Mouse (Mus musculus) c-Kit-positive CD71-positive TER-119-positive erythroid progenitor cells, embryonic 14.5 days (primary cell): Measurements from ENCODE around the gene Olfr1423.
A peak's percentile ranks its signal among the peaks of the same experiment; 100 is the strongest.
"Not testable (repeated sequence)": the region's sequence is repeated elsewhere in the genome, so short reads cannot be mapped to it uniquely, and the experiment has no call there.

Experiments used
- DNase-seq: peaks from one replicate; pipeline ENCODE4 v3.0.0-alpha.2; 2013; ENCODE audit warnings: low spot score

Olfr1423 gene

DNA sequence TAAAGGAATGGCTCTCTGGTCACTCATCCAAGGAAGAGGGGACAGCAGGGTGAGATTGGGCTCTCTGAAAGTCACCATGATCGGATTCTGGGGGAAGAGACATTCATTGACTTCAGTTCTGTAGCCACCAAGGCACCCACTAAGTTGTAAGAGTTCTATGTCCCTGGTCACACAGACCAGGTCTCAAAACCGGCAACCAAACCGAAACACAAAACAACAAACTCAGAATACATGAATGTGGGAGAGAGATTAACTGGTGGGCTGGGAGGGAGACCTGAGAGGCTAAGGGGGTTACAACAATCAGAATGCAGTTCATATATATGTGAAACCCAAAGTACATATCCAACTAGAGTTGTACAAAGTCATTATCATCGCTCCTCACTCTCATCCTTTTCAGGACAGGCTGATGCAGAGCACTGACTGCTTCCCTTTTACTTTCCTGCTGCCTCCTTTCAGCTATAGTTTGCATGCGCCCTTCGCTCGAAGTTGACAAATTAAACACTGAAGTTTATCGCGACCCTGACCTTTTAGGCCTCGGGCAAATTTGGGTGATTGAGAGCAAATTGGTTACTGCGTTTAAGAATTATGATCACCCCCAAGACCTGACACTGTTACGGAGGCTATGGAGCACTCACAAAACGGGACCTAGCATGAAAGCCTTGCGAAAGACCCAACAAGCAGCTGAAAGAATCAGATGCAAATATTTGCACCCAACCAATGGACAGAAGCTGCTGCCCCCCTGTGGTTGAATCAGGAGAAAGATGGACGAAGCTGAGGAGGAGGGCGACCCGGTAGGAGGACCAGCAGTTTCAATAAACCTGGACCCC is 33.8 kb downstream of the Olfr1423 start:
- peak; percentile 78 for DNase-seq

DNA sequence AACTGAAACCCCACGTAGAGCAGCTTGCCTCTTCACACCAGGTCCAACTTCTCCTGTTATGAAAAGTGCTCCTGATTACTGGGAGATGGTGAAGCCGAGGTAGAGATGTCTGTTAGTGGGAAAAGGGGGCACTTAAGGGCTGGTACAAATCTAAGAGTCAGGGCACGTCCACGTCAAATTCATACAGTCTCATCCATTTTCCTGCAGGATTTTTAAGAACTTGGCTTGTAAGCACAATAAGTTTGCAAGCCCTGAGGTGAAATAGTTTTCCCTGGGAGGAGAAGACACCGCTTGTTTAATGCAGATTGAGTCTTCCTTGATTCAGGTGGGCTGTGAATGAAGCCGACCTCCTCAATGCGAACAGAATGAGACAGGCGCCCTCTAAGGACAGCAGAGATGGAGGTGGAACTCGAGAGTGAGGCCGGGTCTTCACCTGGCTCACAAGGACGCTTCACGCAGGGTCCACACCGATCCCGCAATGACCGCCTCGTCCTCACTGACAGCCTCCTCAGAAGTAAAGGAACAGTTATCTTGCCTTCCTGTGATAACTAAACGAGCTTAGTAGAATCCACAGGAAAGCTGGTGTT is 34.7 kb downstream of the Olfr1423 start:
- DNase-seq = peak; percentile 59

DNA sequence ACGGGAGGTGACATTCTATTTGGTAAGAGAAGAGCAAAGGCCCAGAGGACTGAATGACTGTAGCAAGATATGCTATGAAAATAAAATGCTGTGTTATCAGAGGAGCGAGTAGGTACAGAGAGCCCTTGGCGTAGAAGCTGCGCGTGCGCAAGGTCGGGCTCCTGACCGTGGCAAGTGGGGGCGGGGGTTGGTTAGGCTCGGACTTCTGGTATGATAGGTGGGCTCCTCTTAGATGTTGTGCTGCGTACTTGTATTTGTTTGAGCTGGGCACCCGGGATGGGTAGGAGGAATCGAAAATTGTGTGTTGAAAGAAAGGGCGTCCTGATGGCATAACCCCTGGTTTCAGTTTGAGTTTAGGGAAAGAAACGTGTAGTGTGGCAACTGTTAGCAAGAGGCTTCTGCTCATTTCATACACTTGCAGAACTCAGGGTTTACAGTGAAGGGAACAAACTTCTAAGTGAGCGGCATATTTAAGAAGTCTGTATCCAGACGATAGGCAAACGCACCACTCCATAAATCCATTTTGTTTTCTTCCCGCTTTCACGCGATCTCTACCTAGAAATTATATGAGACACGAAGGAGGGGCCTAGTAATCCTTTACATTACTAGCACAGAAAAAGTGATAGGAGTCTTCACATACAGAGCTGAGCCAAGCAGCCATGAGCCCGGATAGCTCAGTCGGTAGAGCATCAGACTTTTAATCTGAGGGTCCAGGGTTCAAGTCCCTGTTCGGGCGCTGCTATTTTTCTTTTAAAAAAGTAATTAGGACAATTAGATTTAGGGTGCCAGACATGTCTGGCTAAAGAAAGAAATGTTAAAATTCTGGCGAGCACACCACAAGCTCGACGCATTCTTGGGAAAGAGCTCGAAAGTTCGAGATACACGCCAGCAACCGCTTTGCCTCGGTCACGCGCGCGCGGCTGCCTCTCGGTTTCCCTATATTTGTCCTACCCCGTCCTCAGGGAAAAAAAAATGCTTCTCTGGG is 35.4 kb downstream of the Olfr1423 start:
- DNase-seq = peak; percentile 96

DNA sequence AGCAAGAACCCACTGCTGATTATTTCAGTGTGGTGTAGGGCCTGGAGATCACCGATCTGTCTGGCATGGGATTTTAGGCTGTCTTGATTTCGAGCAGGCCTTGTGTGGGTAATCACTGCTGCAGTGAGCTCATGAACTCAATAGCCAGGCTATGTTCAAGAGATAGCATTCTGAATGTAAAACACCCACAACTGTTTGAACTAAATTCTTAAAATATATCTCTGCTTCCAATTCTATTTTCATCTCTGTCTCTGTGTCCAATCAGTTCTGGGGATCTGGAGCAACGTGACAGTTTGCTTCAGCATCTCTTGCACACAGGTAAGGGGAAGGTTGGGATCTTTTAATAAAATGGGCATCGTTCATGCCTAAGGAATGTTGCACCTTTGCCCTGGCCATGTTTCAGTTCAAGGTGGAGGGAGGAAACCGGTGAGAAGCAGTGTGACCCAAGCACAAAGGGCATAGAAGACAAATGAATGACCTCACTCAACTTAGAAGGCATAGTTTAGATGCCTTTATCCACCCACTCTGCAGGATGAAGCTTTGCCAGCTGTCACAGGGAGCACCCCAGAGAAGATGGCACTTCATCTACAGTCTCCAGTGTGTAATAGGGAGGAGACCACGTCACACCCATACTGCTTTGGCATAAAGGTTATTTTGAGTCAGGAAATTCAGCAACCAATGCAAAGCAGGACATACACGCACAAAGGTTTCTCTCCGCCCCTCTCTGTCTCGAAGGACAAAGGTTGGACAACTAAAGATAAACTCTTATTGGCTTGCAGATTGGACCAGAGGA is 36.7 kb downstream of the Olfr1423 start:
- DNase-seq = peak; percentile 50

DNA sequence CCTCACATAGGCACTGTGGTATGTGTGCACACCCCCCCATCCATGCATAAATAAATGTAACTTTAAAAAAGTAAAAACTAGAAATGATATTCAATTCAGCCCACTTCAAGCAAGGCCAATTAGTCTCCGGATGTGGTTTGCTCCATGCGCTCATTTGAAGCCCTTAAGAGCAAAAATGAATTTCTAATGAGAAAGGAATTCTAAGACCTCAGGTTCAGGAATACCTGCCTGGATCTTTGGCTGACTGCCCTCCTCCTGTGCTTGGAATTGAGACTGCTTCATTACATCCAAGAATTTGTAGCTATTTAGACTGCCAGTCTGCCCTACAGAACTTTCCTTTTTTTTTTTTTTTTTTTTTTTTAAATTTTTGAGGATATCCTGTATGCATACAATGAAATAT is 37.5 kb downstream of the Olfr1423 start:
- DNase-seq = no peak

DNA sequence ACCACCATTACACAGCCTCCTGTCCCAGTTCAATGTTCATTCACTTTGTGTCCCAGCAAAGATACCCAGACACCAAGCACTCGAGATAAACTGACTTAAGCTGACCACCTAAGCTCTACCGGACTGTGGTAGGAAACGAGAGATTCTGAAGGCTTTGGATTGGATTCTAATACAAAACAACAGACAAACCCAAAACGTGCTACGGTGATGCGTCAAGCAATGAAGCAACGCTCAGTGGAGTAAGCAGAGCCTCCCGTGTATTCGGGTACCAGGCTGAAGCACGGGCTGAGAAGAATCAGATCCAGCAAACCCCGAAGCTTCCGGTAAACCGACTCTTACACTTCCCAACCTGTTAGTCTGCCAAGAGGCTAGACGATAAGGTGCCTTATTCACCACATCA is 38.3 kb downstream of the Olfr1423 start:
- peak; percentile 13 for DNase-seq

GRCm38 (mm10) chr19:12002125-12002524 is 39.0 kb downstream of the Olfr1423 start:
- peak; percentile 77 for DNase-seq

DNA sequence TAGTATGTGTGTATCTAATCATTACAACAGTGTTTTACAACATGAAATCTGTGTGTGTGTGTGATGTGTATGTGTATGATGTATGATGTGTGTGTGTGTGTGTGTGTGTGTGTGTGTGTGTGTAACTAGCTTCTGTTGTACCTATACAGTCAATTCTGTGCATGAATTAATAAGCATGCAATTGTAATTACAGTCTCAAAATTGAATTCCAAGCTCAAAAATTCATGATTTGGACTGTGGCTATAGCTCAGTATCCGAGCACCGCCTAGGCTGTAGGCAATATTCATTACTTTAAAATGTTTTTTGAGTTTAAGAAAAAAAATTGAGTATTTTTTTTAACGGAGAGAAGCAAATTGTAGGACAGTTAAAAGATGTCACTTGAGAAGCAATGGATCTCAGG is 39.4 kb downstream of the Olfr1423 start:
- no peak for DNase-seq

DNA sequence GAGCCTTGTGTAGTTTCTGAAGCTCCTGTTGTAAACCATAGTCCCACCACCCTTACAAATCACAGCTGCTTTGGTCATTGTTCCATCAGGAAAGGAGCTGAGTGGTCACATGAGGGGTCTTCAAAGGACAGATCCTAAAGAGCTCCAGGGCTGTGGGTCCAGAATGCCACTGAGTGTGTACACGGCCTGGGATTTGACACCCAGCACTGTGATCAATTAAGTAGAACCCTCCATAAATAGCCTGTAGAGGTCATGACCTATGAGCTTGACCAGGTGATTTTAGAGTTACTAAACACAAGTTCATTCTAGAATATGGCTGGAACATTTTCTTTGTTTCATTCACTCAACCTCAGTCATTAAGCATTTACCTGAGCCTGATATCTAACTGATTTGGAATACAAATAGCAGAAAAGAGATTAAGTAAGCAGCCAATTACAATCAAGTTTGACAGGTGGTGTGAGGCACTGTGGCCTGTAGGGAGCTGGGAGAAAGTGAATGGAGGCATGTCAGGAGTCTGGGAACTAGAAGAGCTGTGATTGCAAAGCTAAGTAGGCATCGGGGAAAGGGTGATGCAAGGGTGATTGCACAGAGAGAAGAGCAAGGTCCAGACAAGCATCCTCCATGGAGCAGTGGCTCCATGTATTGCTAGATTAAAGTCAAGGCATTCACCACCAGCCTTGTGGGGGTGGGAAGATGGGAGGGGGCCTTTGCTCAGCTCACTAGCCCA is 45.2 kb downstream of the Olfr1423 start:
- DNase-seq = no peak

DNA sequence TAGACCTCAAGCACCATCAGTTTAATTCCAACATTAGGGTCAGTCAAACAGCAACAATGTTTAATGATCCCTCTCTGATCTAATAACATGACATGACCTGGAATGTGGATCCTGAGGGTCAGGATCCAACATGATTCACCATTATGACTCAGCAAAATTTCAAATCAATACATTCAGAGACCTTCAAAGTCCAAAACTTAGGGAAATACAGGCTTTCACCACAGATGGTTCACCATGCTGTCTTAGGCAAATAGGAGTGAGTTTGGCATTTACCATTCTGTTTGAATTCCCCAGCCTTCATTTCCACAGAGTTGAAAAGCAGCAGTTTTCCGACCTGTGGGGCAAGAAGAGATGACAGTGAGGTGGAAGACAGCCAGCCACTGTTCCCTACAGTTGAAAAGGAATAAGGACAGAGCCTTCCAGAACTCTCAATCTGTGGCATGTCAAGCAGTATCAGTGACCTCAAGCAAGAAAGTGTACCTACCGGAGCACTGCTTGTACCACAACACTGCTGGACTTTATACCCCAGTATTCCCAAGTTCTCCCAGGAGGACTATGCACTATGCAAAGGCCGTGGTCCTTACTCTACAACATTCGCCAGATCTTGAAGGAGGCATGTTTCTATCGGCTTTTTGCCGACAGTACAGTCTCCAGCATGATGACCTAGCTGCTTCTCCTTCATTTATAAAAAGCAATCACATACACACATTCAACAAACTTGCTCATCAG is 46.2 kb downstream of the Olfr1423 start:
- DNase-seq = no peak

GRCm38 (mm10) chr19:11992441-11993029 is 48.6 kb downstream of the Olfr1423 start:
- no peak for DNase-seq

DNA sequence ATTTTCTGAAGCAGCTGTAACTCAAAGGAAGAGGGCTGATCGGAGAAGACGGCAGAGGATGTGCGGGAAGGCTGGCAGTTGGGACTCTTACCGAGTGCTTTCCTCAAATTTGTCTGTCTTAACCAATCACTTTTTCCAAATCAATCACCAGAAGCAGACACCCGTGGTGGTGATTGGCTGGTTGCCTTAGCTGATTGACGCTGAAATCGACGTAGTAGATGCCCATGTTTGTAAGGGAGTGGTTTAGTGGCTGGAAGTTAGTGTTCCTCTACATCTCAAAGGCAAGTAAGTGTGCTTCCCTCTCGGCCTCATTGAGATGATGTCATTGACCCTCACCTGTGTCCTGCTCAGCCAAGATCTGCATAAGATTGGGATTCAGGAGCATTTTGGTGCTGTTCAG is 49.1 kb downstream of the Olfr1423 start:
- no peak for DNase-seq

DNA sequence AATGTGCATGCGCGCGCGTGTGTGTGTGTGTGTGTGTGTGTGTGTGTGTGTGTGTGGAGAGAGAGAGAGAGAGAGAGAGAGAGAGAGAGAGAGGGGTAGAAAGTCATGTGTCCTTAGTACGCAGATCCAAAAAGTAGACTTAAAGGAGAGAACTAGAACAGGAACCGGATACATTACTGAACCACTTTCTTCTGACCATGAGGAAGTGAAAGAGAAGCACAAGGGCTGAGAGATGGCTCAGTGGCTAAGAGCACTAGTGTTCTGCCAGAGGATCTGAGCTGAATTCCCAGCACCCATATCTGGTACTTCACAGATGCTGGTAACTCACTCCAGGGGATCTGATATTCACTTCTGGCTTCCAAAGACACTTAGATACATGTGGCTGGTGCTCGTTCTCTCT is 51.8 kb downstream of the Olfr1423 start:
- DNase-seq = no peak

DNA sequence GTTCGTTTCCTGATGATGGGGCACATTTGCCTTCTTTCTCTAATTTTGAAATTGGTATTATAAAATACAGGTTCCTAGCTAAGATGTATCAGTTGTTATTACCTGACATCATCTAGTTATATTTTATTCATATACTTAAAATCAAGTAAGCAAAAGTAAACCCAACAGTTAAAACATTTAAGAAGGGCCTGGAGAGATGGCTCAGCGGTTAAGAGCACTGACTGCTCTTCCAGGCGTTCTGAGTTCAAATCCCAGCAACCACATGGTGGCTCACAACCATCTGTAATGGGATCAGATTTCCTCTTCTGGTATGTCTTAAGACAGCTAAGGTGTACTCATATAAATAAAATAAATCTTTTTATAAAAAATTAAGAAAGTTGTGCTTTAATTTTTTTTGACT is 53.3 kb downstream of the Olfr1423 start:
- no peak for DNase-seq

DNA sequence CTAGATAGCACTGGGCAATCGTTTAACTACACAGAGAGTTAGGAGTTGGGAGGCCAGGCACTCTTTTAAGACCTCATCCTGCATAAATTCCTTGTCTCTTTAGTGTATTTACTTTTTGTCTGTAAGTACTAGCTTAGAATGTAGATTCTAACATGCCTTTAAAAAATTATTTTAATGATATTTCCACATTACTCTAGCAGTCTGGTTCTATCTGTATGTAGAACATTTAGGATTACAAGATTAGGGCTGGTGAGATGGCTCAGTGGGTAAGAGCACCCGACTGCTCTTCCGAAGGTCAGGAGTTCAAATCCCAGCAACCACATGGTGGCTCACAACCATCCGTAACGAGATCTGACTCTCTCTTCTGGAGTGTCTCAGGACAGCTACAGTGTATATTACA is 56.5 kb downstream of the Olfr1423 start:
- not testable (repeated sequence) for DNase-seq
